Mouse (Mus musculus) naive thymus-derived CD4-positive, alpha-beta T cell, adult 2 months (primary cell): ENCODE data around the gene F11r.

Experiments used
- DNase-seq: peaks from one replicate; pipeline ENCODE4 v3.0.0-alpha.2; 2011; ENCODE audit warnings: low read depth

F11r gene

GRCm38 (mm10) chr1:171438014-171438670, 807 bp downstream of the F11r start:
- DNase-seq: no peak

GRCm38 (mm10) chr1:171439072-171439471, 1.7 kb downstream of the F11r start:
- DNase-seq: no peak

- no peak for DNase-seq
Observed at GRCm38 (mm10) chr1:171440025-171440725, 2.8 kb downstream of the F11r start.

- no peak for DNase-seq
Observed at GRCm38 (mm10) chr1:171441466-171442412, 4.4 kb downstream of the F11r start.

- no peak for DNase-seq
Observed at GRCm38 (mm10) chr1:171442413-171442760, 5.1 kb downstream of the F11r start.

GRCm38 (mm10) chr1:171445050-171445449, 7.7 kb downstream of the F11r start:
- DNase-seq: no peak

GRCm38 (mm10) chr1:171446854-171447253, 9.5 kb downstream of the F11r start:
- no peak for DNase-seq

GRCm38 (mm10) chr1:171447692-171448091, 10.4 kb downstream of the F11r start:
- no peak for DNase-seq

GRCm38 (mm10) chr1:171450062-171450461, 12.7 kb downstream of the F11r start:
- no peak for DNase-seq

GRCm38 (mm10) chr1:171451001-171451400, 13.7 kb downstream of the F11r start:
- no peak for DNase-seq

GRCm38 (mm10) chr1:171452522-171452921, 15.2 kb downstream of the F11r start:
- DNase-seq: no peak

- no peak for DNase-seq
Observed at GRCm38 (mm10) chr1:171452923-171453322, 15.6 kb downstream of the F11r start.

- no peak for DNase-seq
Observed at GRCm38 (mm10) chr1:171454926-171455325, 17.6 kb downstream of the F11r start.

- no peak for DNase-seq
Observed at GRCm38 (mm10) chr1:171457568-171457967, 20.2 kb downstream of the F11r start.

- no peak for DNase-seq
Observed at GRCm38 (mm10) chr1:171459791-171460190, 22.5 kb downstream of the F11r start.

- DNase-seq: no peak
Observed at GRCm38 (mm10) chr1:171460551-171461503, 23.5 kb downstream of the F11r start.

GRCm38 (mm10) chr1:171463133-171463532, 25.8 kb downstream of the F11r start:
- no peak for DNase-seq

- DNase-seq: no peak
Observed at GRCm38 (mm10) chr1:171465749-171466412, 28.5 kb downstream of the F11r start.

GRCm38 (mm10) chr1:171466565-171466964, 29.2 kb downstream of the F11r start:
- DNase-seq: no peak

- no peak for DNase-seq
Observed at GRCm38 (mm10) chr1:171469678-171470077, 32.3 kb downstream of the F11r start.

GRCm38 (mm10) chr1:171470371-171470871, 33.1 kb downstream of the F11r start:
- DNase-seq: peak; percentile 89
